Mouse (Mus musculus): ENCODE measurements around the gene Fhl1.

Gene Fhl1

GRCm38 (mm10) chrX:56731306-56732201 lies at the start of gene Fhl1:
TSS of gene Fhl1 (plus strand) at chrX:56731787.
- peak in 1 of 2 experiments; percentile 26 for DNase-seq (ENCODE audit: low spot score in 2 of 2)

- no peak for DNase-seq (ENCODE audit: low spot score in 2 of 2)
Observed at GRCm38 (mm10) chrX:56682156-56682720, 49.3 kb upstream of the Fhl1 start.

DNA sequence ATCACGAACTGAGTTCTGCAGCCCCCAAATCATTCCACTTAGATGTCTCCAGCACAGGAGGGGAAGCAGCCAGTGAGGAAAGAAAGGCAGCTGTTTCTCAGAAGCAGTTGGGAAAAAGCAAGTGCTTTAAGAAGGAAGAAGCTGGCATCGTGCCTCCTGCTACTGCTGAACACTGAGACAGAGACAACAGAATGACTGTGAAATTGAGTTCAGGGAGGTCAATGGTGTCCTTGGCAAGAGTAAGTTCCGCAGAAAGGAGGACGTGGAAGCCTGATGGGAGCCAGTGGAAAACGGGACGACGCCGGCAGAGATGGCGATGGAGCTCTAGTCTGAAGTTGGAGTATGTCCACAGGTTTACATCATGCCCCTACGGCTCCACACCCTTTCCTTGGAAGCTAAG lies 48.1 kb upstream of the Fhl1 start:
- DNase-seq (ENCODE audit: low spot score in 2 of 2): no peak

DNA sequence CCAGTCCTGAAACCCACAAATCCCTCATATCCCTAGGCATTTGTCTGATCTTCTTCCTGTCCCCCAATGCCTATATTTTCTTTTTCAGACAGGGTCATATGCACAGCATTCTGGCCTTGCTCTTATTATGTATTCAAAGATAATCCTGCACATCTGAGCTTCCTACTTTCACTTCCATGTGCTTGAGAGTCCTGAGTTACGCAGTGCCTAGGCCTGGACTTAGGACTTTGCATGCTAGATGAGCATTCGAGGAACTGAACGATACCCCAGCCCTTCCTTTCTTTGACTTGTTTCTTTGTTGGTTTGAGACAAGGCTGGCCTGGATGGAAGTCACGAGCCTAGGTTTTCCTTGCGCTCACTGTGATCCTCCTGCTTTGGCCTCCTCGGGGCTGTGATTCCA lies 39.0 kb upstream of the Fhl1 start:
- DNase-seq (ENCODE audit: low spot score in 2 of 2): no peak

DNA sequence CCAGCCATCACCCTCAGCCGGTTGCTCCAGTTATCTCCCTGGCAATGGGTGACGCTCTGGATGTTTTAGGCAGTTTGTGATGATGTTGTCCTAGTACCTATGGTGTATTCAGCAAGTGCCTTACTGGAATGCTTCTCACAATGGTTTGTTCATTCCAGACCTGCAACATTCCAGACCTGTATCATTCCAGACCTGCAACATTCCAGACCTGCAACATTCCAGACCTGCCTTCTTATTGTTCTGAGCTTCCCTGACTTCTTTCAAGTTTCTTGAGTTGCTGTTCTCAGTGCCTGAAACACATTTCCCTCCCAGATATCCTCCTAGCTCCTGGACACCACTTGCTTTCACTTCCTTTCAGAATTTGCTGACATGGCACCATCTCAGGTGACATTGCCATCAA lies 37.0 kb upstream of the Fhl1 start:
- DNase-seq (ENCODE audit: low spot score in 2 of 2): no peak

DNA sequence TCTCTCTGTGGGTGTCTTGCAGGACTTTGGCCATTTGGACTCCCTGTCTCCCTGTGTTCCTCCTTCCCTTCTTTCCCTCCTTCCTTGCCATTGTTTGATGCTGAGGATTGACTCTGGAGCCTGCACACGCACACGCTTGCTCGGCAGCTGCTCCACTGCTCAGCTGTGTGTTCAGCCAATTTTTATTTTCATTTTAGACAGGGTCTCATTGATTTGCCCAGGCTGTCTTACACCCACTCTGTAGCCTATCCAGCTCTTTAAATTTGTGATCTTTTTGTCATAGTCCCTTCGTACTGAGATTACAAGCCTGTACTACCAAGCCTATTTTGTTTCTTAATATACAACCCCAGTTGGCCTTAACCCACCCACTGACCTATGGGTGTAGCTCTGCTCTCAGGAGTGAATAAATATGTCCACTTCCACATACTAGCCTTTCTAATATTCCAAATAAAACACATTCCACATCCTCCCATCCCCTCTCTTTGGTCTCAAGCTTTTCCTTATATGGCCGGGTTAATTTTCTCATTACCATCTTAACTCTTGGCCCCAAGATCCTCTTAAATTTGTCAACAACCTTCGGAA lies 34.3 kb upstream of the Fhl1 start:
- DNase-seq (ENCODE audit: low spot score in 2 of 2): no peak

DNA sequence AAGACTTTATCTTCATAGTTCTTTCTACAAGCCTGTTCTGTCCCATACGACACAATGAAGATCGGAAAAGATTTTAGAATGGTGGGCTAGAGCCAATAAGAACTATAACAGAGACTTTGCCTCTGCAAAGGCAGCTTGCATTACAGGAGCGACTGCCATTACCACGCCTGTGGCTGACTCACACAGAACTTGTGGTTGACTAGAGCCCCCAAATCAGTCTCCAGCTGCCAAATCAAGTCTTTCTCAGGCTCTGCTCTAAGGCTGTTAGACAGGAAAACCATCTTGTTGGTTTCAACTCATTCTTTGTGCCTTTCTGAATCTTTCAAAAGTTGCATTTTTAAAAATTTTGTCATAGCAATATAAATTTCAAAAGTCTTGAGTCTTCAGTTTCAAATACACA lies 33.7 kb upstream of the Fhl1 start:
- DNase-seq (ENCODE audit: low spot score in 2 of 2): no peak

DNA sequence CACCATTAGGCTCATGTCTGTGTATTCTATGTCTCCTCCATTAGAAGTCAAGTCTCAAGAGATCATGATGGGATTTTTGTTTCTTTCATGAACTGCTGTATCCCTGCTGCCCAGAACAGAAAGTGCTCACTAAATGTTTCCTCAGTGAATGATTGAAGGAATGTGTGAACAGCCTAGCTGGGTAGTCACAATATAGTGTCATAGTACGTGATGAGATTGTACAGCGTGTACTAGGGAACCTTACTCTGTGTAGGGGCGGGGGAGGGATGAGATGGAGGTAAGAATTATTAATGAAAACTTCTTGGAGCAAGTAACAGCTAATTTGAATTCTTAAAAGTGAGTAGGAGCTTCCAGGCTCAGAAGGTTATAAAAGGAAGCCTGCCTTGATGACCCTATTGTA lies 30.3 kb upstream of the Fhl1 start:
- no peak for DNase-seq (ENCODE audit: low spot score in 2 of 2)

- no peak for DNase-seq (ENCODE audit: low spot score in 2 of 2)
Observed at GRCm38 (mm10) chrX:56703965-56704562, 27.5 kb upstream of the Fhl1 start.

DNA sequence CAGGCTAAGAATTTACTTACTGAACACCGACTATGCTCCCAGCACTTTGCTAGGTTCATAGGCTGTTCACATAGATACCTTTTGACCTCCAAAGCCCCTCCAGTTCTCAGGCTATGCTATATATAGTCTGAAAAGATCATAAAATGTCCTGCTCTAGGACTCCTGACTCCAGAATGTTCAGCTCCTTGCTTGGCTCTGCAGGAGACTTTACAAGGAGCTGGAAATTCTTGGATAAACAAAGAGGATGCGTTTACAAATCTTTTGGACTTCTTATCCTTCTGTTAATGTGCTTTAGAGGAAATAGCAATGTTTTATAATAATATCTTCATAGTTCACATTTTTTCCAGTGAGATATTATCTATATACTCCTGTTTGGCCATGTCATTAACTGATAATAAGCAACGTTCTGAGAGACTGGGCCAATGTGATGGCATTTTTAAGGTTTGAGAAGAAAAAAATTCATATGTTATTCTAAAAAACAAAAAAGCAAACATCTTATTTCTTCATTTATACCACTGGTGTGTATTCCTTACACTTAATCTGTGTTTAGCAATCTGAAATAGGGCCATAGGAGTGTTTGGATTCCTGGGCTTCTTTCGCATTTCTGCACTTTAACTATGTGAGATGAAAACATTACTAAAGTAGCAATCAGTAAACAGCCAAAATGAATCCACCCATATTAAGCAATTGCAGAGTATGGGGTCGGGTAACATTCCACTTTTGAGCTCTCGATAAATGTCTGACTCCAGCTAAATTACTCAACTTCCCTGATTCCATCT lies 22.8 kb upstream of the Fhl1 start:
- DNase-seq (ENCODE audit: low spot score in 2 of 2): no peak

DNA sequence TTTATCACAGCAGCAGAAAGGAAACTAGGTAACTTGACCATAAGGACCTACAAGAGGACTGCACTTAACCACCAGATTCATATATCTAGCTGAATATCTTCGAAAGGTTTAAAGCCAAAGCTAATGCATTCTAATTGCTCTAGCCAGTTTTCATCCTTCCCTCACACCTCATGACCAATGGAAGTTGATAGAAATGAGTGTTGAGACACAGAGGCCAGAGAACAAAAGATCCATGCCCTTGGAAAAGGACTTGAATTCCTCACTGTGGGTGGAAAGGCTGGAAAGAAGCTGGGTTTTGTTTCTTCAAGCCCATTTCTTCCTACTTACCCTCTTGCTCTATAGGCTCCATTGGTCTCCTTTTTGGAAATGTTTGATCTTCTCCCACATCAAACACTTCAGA lies 21.1 kb upstream of the Fhl1 start:
- DNase-seq (ENCODE audit: low spot score in 2 of 2): no peak

DNA sequence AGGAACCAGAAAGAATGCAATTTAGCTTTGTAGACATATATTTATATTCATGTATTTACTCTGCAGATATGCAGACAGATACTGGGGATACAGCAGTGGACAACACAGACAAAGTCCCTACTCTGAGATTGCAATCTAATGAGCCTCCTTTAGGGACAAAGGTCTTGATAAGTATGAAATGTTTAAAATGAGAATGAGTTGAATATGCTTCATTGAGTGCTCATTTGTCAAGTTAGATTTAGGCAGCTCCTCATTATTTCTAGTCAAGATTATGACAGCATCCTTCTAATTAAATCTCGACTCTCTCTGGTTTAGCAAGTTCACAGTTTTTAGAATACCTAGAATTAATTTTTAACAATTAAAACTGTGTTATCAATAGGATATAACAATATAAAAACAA lies 18.9 kb upstream of the Fhl1 start:
- DNase-seq (ENCODE audit: low spot score in 2 of 2): no peak

DNA sequence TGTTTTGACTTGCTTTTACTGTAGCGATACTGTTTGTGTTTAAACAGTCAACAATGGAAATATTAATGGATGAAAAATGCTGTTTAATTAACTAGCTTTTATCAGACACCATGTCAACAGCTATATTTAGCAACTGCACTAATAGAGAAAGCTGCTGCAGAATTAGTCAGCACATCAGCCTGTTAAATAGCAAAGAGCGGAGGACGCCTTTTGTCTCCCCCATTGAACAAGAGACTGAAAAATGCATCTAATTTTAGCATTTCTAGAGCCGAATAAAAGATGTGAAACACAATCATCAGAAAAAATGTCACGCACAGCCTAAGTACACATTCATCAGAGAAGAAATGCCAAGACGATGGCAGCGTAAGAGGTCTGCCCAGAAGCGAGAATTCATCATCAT lies 9.0 kb upstream of the Fhl1 start:
- DNase-seq (ENCODE audit: low spot score in 2 of 2): peak in 1 of 2 experiments; percentile 7

DNA sequence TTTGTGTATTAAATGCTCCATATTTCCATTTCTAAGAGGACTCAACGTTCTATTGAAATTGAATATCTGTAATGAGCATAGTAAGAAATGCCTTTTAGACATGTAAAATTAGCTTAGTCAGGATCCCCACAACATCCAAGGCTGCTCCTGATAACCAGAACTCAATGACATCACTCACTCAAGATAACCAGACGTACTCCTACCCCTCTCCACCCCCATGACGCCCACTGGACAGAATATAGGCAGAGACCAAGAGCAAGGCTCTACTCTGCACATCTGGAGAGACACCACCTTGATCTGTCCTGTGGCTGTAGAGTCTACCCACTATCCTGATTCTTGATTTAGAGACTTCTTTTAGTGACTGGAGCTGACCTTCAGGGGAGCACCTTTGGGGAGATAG lies 3.1 kb upstream of the Fhl1 start:
- DNase-seq (ENCODE audit: low spot score in 2 of 2): no peak

DNA sequence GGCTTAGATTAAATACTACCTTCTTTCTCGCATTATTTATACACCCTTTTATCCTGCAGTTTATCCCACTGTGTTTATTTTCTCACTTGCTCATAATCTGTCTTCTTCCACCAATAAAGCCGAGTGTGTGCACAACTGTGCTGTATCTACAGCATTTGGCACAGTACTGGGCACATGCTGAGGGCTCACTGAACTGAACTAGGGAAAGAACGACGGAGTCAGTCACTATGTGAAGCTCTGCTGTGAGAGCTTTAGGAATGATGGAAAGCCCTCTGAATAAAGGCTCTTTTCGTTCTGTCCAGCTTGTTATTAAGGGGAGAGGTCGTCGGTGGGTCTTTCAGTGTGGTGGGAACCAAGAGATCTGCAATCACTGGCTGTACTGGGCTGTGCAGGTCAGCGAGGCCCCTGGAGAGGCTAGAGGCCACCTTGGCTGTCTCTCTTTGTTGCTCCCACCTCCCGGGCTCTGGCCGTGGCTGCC lies 720 bp upstream of the Fhl1 start:
- no peak for DNase-seq (ENCODE audit: low spot score in 2 of 2)

DNA sequence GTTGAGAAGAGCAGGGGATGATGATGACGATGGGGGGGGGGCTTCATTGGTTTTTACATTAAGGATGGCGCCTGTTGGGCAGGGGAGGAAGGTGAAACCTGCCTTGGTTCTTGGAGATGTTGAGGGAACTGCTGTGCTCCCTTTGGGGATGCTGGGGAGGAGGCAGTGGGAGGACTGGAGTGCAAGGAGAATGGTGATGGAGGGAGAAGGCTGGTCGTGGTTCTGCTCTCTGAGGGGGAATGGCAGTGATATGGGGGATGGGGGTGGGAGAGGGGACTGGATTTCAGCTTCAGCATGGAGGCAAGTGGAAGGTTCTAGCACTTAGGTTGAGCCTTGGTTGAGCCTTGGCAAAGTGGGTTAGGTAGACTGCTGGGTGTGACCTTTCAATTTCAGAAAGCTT lies 814 bp downstream of the Fhl1 start:
- DNase-seq (ENCODE audit: low spot score in 2 of 2): no peak

DNA sequence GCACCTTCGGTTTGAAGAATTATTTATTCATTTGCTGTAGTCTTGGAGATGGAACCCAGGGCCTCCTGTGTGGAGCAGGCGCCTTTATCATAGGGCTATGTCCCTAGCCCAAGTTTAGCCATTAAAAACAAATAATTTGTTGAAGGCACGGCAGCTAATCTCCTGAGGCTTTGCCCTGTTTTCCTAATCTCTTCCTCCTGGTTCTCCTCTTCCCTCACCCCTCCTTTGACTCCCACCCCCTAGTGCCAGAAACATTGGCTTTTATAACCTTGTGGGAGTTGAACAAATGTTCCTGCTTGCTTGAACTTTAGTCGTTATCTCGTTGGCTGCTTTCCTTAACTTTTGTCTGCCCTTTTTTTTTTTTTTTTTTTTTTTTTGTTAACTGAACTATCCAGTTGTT lies 2.8 kb downstream of the Fhl1 start:
- DNase-seq (ENCODE audit: low spot score in 2 of 2): no peak

DNA sequence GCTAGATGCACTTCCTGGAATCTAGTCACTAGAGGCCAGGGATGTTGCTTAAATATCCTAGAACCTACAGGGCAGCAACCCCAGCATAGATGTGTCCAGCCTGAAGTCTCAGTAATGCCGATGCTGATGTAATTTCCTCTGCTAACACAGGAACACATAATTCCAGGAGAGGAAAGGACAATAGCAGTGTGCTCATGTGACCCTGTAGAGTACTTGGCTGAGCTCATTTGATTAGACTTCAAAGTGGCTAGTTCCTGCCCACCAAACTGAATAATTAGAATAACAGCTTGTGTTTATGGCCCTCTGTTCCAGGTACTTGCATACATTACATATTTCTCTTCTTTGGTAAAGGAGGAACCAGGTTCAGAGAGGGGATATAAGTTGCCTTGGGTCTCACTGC lies 4.6 kb downstream of the Fhl1 start:
- DNase-seq (ENCODE audit: low spot score in 2 of 2): no peak

- no peak for DNase-seq (ENCODE audit: low spot score in 2 of 2)
Observed at GRCm38 (mm10) chrX:56737848-56738554, 6.4 kb downstream of the Fhl1 start.

- DNase-seq (ENCODE audit: low spot score in 2 of 2): no peak
Observed at GRCm38 (mm10) chrX:56741428-56741827, 9.8 kb downstream of the Fhl1 start.

GRCm38 (mm10) chrX:56751536-56751935 lies 19.9 kb downstream of the Fhl1 start:
- no peak for DNase-seq (ENCODE audit: low spot score in 2 of 2)
